Mouse (Mus musculus) stomach, postnatal 0 days (tissue): ENCODE measurements around the gene Fbxo46. TPM values are rescaled to one million over a fixed set of nuclear protein-coding genes. Genes with fewer than 3 reads are reported as not detected.

Experiments used
- ATAC-seq: fragments of 200-750 bp; cut with Nextera tagmentation; 2 replicates; pipeline ENCODE4 v1.8.0; 2017; ENCODE audit not compliant: low FRiP score, low TSS enrichment
- DNase-seq: peaks from one replicate; pipeline ENCODE4 v3.0.0-alpha.2; 2016; ENCODE audit warnings: low spot score
- H3K27ac ChIP-seq: fragments of 300-500 bp; sonication (generic); replicated peaks from 2 replicates; pipeline ENCODE4 v1.5.1; 2014; ENCODE audit warnings: mild to moderate bottlenecking, control low read depth
- H3K27me3 ChIP-seq: fragments of 300-500 bp; sonication (generic); 2 replicates; pipeline ENCODE4 v1.6.1; 2014; ENCODE audit warnings: low read length; ENCODE audit not compliant: control insufficient read depth, insufficient read depth
- H3K36me3 ChIP-seq: fragments of 300-500 bp; sonication (generic); 2 replicates; pipeline ENCODE4 v1.6.1; 2014; ENCODE audit warnings: low read length, mixed read lengths; ENCODE audit not compliant: control insufficient read depth, insufficient read depth
- H3K4me1 ChIP-seq: fragments of 300-500 bp; sonication (generic); replicated peaks from 2 replicates; pipeline ENCODE4 v1.6.1; 2014; ENCODE audit warnings: antibody characterized with exemption; ENCODE audit not compliant: control insufficient read depth, insufficient read depth
- H3K4me2 ChIP-seq: fragments of 300-500 bp; sonication (generic); replicated peaks from 2 replicates; pipeline ENCODE4 v1.6.1; 2014; ENCODE audit warnings: low read depth, mild to moderate bottlenecking, control low read depth, moderate library complexity
- H3K4me3 ChIP-seq: fragments of 300-500 bp; sonication (generic); 2 replicates; pipeline ENCODE4 v1.5.1; 2014; ENCODE audit warnings: low read depth, low read length, control low read depth
- H3K9ac ChIP-seq: fragments of 300-500 bp; sonication (generic); 2 replicates; pipeline ENCODE4 v1.6.1; 2014; ENCODE audit warnings: mild to moderate bottlenecking, low read length, control low read depth, mixed read lengths
- H3K9me3 ChIP-seq: fragments of 300-500 bp; sonication (generic); 2 replicates; pipeline ENCODE4 v1.6.1; 2016; ENCODE audit warnings: low read length; ENCODE audit not compliant: control insufficient read depth
- CTCF ChIP-seq: IDR thresholded peaks from 2 replicates; pipeline ENCODE4 v1.5.1; 2016; ENCODE audit warnings: antibody characterized with exemption, low read depth, mild to moderate bottlenecking, moderate library complexity
- EP300 ChIP-seq: optimal IDR thresholded peaks from 2 replicates; pipeline ENCODE3; 2016; ENCODE audit warnings: antibody characterized with exemption
- WGBS: fragments of 180-500 bp; shearing (Covaris S2); extraction: QIAGEN DNeasy Blood & Tissue Kit; methylation state at CpG from one replicate; pipeline ENCODE4 v1.1.7; 2014; 5-methylcytosine and 5-hydroxymethylcytosine counted together
- microRNA counts: library from miRNA; unstranded; fragments of <30 nt; microRNA quantifications from one replicate; lab custom pipeline; 2015
- microRNA-seq: library from miRNA; unstranded; fragments of <30 nt; microRNA quantifications from one replicate; pipeline ENCODE4, GENCODE M21; 2016
- polyA plus RNA-seq: library from polyadenylated mRNA; unstranded; fragments of >200 nt; fragmentation: Nextera tagmentation; extraction: Ambion mirVana; gene quantifications from 2 replicates; pipeline ENCODE4 v1.2.1, GENCODE M21; 2015

Gene Fbxo46
- polyA plus RNA-seq, 1 experiment from 2014 or later: 6.7 TPM

DNA sequence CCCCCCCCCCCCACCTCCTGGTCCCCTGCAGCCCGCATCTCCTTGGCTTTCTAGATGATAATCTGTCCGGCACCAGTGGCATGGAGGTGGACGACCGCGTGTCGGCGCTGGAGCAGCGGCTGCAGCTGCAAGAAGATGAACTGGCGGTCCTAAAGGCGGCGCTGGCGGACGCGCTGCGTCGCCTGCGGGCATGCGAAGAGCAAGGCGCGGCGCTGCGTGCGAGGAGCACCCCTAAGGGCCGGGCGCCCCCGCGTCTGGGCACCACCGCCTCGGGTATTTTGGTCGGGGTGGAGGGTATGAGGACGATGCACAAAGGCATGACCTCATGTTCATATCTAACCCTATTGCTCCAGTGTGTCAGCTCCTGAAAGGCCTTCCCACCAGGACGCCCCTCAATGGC, 59.5 kb downstream of the Fbxo46 start:
- no peak for TF ChIP-seq EP300
- TF ChIP-seq CTCF: peak; percentile 83
- H3K4me3 ChIP-seq: peak overlapping the region; percentile 17; the same call in 1 of the 2 replicates
- peak overlapping the region; percentile 37 for H3K4me2 ChIP-seq
- no peak overlapping the region for H3K9ac ChIP-seq
- H3K9me3 ChIP-seq: no peaks in the 10 kb centered on the region
- H3K4me1 ChIP-seq: no peaks in the 10 kb centered on the region
- under 1% methylated on average over 31 of the region's 32 CpGs for WGBS
- peak; percentile 82 for DNase-seq
- peaks cover 20% of the 10 kb centered on the region for H3K27me3 ChIP-seq
- no peak overlapping the region for H3K27ac ChIP-seq
- ATAC-seq: peak; percentile 24
- no peaks in the 10 kb centered on the region for H3K36me3 ChIP-seq

DNA sequence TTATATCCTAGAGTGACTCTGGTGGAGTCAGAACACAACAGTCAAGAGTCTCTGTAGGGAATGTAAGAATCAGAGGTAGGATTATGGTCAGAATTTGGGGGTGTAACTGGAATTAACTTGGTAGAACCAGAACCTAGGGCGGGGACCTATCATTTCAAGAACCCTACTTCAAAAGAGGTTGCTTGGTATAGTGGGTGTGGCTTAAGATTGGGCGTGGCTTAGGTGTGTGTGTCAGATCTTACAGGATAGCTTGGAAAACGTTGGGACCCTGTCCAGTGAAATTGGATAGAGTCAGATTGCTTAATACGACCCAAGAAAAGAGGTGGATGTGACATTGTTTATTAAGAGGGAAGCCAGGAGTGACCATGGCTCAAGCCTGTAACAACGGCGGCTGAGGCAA, 60.3 kb downstream of the Fbxo46 start:
- Histone ChIP-seq H3K4me2 (no peak overlapping the region), H3K27me3 (peaks cover 20% of the 10 kb centered on the region), H3K36me3 (no peaks in the 10 kb centered on the region; the same call in 1 of the 2 replicates), H3K9me3 (no peaks in the 10 kb centered on the region), H3K4me1 (0 out of 2 replicates have a peak, but pooled peaks cover 2% of the 10 kb centered on the region), H3K9ac (no peak overlapping the region), H3K27ac (no peak overlapping the region), H3K4me3 (no peak overlapping the region)
- TF ChIP-seq EP300: no peak
- TF ChIP-seq CTCF: no peak
- ATAC-seq (no peak), DNase-seq (no peak)
- WGBS: 38% methylated on average over 6 of the region's 6 CpGs

DNA sequence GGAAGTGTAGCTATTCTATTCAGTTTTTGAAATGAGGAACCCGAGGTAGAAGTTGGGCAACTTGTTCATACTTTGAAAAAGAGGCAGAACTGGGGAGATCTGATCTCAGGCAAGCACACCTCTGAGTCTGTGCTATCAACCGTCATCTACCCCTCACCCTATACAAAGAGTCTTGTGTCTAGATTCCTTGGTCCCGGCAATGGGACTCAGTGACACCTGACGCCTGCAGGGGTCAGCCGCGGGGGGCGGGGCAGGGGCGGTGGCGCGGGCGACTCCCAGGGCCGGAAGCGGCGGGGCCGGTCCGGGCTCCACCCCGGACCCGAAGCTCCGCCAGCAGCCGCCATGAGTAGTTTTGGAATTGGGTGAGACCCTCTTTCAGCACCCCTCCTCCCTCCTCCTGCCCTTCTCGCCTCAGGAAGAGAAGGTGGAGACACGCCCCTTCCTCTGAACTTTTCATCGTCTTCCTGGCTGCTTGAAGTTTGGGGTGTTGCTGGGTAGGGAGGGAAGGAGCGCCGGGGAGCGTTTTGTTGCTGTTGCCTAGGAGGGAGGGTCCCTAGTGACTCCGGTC, 61.3 kb downstream of the Fbxo46 start:
- DNase-seq: peak; percentile 77
- H3K36me3 ChIP-seq: no peaks in the 10 kb centered on the region; the same call in 1 of the 2 replicates
- H3K27ac ChIP-seq: no peak overlapping the region

DNA sequence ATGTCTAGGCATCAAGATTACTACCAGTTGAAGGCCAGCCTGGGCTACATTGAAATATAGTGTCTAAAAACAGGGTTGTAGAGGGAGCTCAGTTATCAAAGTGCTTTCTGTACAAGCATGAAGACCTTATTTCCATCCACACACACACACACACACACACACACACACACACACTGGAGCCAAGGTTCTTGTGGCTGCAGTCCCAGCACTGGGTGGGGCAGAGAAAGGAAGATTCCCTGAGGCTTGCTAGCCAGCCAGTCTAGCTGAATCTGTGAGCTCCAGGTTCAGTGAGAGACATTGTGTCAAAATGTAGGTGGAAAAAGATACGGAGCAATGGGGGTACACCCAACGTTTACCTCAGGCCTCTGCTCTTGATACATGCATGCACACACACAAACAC, 64.6 kb downstream of the Fbxo46 start:
- Histone ChIP-seq H3K27me3 (no peaks in the 10 kb centered on the region), H3K4me3 (no peak overlapping the region), H3K27ac (0 out of 2 replicates have a peak overlapping the region, but pooled peaks have one; percentile 18), H3K4me1 (0 out of 2 replicates have a peak, but pooled peaks cover 2% of the 10 kb centered on the region), H3K9ac (no peak overlapping the region), H3K4me2 (no peak overlapping the region), H3K36me3 (no peaks in the 10 kb centered on the region; the same call in 1 of the 2 replicates), H3K9me3 (no peaks in the 10 kb centered on the region)
- 70% methylated on average over 2 of the region's 2 CpGs for WGBS
- TF ChIP-seq EP300 (no peak), CTCF (no peak)
- ATAC-seq: no peak
- no peak for DNase-seq

More for the DNA sequence above, 61.3 kb downstream of the Fbxo46 start:
- peaks cover 20% of the 10 kb centered on the region for H3K27me3 ChIP-seq
- H3K4me1 ChIP-seq: 0 out of 2 replicates have a peak, but pooled peaks cover 2% of the 10 kb centered on the region
- TF ChIP-seq CTCF (no peak), EP300 (no peak)
- no peaks in the 10 kb centered on the region for H3K9me3 ChIP-seq
- H3K9ac ChIP-seq: peak overlapping the region; percentile 64
- H3K4me3 ChIP-seq: peak overlapping the region; percentile 57
- H3K4me2 ChIP-seq: peak overlapping the region; percentile 80
- 1% methylated on average over 24 of the region's 27 CpGs for WGBS
- peak; percentile 43 for ATAC-seq

DNA sequence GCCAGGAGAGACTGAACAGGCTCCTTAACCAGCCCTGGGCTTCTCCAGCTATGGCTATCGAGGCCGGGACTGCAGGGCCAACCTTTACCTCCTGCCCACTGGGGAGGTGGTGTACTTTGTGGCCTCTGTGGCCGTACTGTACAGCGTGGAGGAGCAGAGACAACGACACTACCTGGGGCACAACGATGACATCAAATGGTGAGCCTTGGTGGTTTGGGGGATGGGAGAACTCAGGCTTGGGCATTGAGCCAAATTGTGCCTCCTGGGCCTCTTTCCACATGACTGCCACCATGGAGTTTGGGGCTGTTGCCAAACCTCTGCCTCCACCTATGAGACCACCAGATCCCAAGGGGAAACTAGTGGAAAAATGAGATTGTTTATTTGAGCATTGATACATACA, 65.1 kb downstream of the Fbxo46 start:
- Histone ChIP-seq H3K27me3 (no peaks in the 10 kb centered on the region), H3K9me3 (no peaks in the 10 kb centered on the region)
- DNase-seq: no peak

More for the DNA sequence above, 65.1 kb downstream of the Fbxo46 start:
- Histone ChIP-seq H3K4me2 (no peak overlapping the region), H3K4me3 (no peak overlapping the region), H3K36me3 (no peaks in the 10 kb centered on the region; the same call in 1 of the 2 replicates), H3K9ac (no peak overlapping the region), H3K4me1 (0 out of 2 replicates have a peak, but pooled peaks cover 2% of the 10 kb centered on the region), H3K27ac (0 out of 2 replicates have a peak overlapping the region, but pooled peaks have one; percentile 18)
- WGBS: 70% methylated on average over 6 of the region's 6 CpGs
- no peak for TF ChIP-seq CTCF
- TF ChIP-seq EP300: no peak
- no peak for ATAC-seq

MicroRNAs within 50 kb of the gene (microRNA counts, 519-probe panel; counts per million panel counts)
- not detected for microRNA mmu-miR-330 (lab: Ali Mortazavi, UCI)

Small RNAs within 50 kb of the gene (microRNA-seq; reads per million reads assigned to microRNA genes)
- gene Mir3100 (not detected), gene Mir330 (181 reads per million, percentile 52 among the genes with 10 or more reads in this experiment)

Other genes starting within 250 kb of the Fbxo46 start
- gene Pglyrp1, start 248.5 kb upstream of the Fbxo46 start, polyA plus RNA-seq: 103 and 110 TPM in 2 replicates
- 15.4 and 19.1 TPM in 2 replicates for gene Ccdc61, start 209.4 kb upstream of the Fbxo46 start, polyA plus RNA-seq
- gene Nova2, start 194.0 kb upstream of the Fbxo46 start, polyA plus RNA-seq: 0.18 and 0.22 TPM in 2 replicates
- gene Nanos2, start 132.5 kb upstream of the Fbxo46 start, polyA plus RNA-seq: not detected in 2 replicates
- 1.3 and 1.4 TPM in 2 replicates for gene Mypop, start 128.6 kb upstream of the Fbxo46 start, polyA plus RNA-seq
- 9.8 and 12.0 TPM in 2 replicates for gene Irf2bp1, start 115.8 kb upstream of the Fbxo46 start, polyA plus RNA-seq
- 39.2 and 46.0 TPM in 2 replicates for gene Foxa3, start 96.3 kb upstream of the Fbxo46 start, polyA plus RNA-seq
- 9.1 and 9.6 TPM in 2 replicates for gene Sympk, start 95.5 kb upstream of the Fbxo46 start, polyA plus RNA-seq
- gene Rsph6a, start 65.2 kb upstream of the Fbxo46 start, polyA plus RNA-seq: not detected in 2 replicates
- 4.5 and 7.0 TPM in 2 replicates for gene Dmwd, start 43.6 kb upstream of the Fbxo46 start, polyA plus RNA-seq
- gene Dmpk, start 36.0 kb upstream of the Fbxo46 start, polyA plus RNA-seq: 91.3 and 103 TPM in 2 replicates
- 6.1 and 7.7 TPM in 2 replicates for gene Six5, start 25.3 kb upstream of the Fbxo46 start, polyA plus RNA-seq
- gene Gm4969, start 1.5 kb upstream of the Fbxo46 start, polyA plus RNA-seq: 0.72 and 0.76 TPM in 2 replicates
- gene Qpctl, start 29.4 kb downstream of the Fbxo46 start, polyA plus RNA-seq: 11.3 and 11.8 TPM in 2 replicates
- 96.9 and 103 TPM in 2 replicates for gene Snrpd2, start 29.9 kb downstream of the Fbxo46 start, polyA plus RNA-seq
- gene Gipr, start 46.3 kb downstream of the Fbxo46 start, polyA plus RNA-seq: 0.22 and 0.27 TPM in 2 replicates
- 8.4 and 8.8 TPM in 2 replicates for gene Eml2, start 56.6 kb downstream of the Fbxo46 start, polyA plus RNA-seq
- gene Gpr4, start 92.7 kb downstream of the Fbxo46 start, polyA plus RNA-seq: 0.85 and 1.3 TPM in 2 replicates
- 20.3 and 20.7 TPM in 2 replicates for gene Opa3, start 108.5 kb downstream of the Fbxo46 start, polyA plus RNA-seq
- gene Vasp, start 152.0 kb downstream of the Fbxo46 start, polyA plus RNA-seq: 108 and 120 TPM in 2 replicates
- gene Ppm1n, start 160.2 kb downstream of the Fbxo46 start, polyA plus RNA-seq: 0.17 and 0.21 TPM in 2 replicates
- gene Rtn2, start 162.8 kb downstream of the Fbxo46 start, polyA plus RNA-seq: 10.1 and 12.1 TPM in 2 replicates
- 0.21 and 0.38 TPM in 2 replicates for gene Fosb, start 190.2 kb downstream of the Fbxo46 start, polyA plus RNA-seq
- gene Ercc1, start 224.9 kb downstream of the Fbxo46 start, polyA plus RNA-seq: 32.8 and 36.9 TPM in 2 replicates
- 13.4 and 13.6 TPM in 2 replicates for gene Cd3eap, start 239.6 kb downstream of the Fbxo46 start, polyA plus RNA-seq
- 10.3 and 12.2 TPM in 2 replicates for gene Ppp1r13l, start 239.9 kb downstream of the Fbxo46 start, polyA plus RNA-seq